Mouse (Mus musculus): ENCODE measurements around the gene Ndufa6. TPM values are rescaled to one million over a fixed set of nuclear protein-coding genes. Genes with fewer than 3 reads are reported as not detected.

Gene Ndufa6
- total RNA-seq, 1 experiment from 2014 or later, result 121 TPM

Other genes starting within 250 kb of the Ndufa6 start
- 35.9 and 37.9 TPM in 2 replicates for gene Ccdc134, start 226.4 kb downstream of the Ndufa6 start, total RNA-seq (2017)
- 71.5 and 74.5 TPM in 2 replicates for gene Srebf2, start 207.1 kb downstream of the Ndufa6 start, total RNA-seq (2017)
- 0.58 and 1.1 TPM in 2 replicates for gene Shisa8, start 141.5 kb downstream of the Ndufa6 start, total RNA-seq (2017)
- 157 and 160 TPM in 2 replicates for gene Tnfrsf13c, start 130.0 kb downstream of the Ndufa6 start, total RNA-seq (2017)
- gene Cenpm, start 109.6 kb downstream of the Ndufa6 start, total RNA-seq (2017), result not detected in 2 replicates
- not detected in 2 replicates for gene 1500009C09Rik, start 101.9 kb downstream of the Ndufa6 start, total RNA-seq (2017)
- gene Sept3, start 79.4 kb downstream of the Ndufa6 start, total RNA-seq (2017), result not detected in 2 replicates
- gene Wbp2nl, start 55.4 kb downstream of the Ndufa6 start, total RNA-seq (2017), result not detected in 2 replicates
- gene Naga, start 15.4 kb downstream of the Ndufa6 start, total RNA-seq (2017), result 32.2 and 40.0 TPM in 2 replicates
- gene Pheta2, start 15.4 kb downstream of the Ndufa6 start, total RNA-seq (2017), result 0.35 and 0.37 TPM in 2 replicates
- 34.0 and 36.1 TPM in 2 replicates for gene Smdt1, start 15.4 kb downstream of the Ndufa6 start, total RNA-seq (2017)
- gene Cyp2d22, start 25.9 kb upstream of the Ndufa6 start, total RNA-seq (2017), result 2.2 and 4.7 TPM in 2 replicates
- gene Cyp2d11, start 39.7 kb upstream of the Ndufa6 start, total RNA-seq (2017), result not detected in 2 replicates
- not detected in 2 replicates for gene Cyp2d10, start 52.9 kb upstream of the Ndufa6 start, total RNA-seq (2017)
- not detected in 2 replicates for gene Cyp2d9, start 79.1 kb upstream of the Ndufa6 start, total RNA-seq (2017)
- gene Cyp2d12, start 200.8 kb upstream of the Ndufa6 start, total RNA-seq (2017), result not detected in 2 replicates